Mouse (Mus musculus) adrenal gland, adult 10 weeks (tissue): ENCODE measurements around the gene Tollip. TPM values are rescaled to one million over a fixed set of nuclear protein-coding genes. Genes with fewer than 3 reads are reported as not detected.

Source experiments
- polyA plus RNA-seq: library from polyadenylated mRNA; stranded (reverse); fragments of 350-450 nt; fragmentation: Illumina TruSeq; extraction: RNeasy Lipid Tissue Mini Kit (QIAGEN cat#74804); gene quantifications from one replicate; pipeline ENCODE4 v1.2.3, GENCODE M21; 2014; ENCODE audit warnings: low read depth, low replicate concordance

Gene Tollip
- 55.3 TPM for polyA plus RNA-seq

GRCm38 (mm10) chr7:141918407-141918806 is at the start of gene Tollip:
Gene Tollip, minus strand, starts transcription at chr7:141918507.

GRCm38 (mm10) chr7:141948906-141949798 is 30.8 kb upstream of the Tollip start, which contains the start of gene Brsk2:
Gene Brsk2, plus strand, starts transcription at chr7:141949751.

GRCm38 (mm10) chr7:141838779-141839178 is 79.5 kb downstream of the Tollip start, which contains the start of gene Muc5b:
Gene Muc5b, plus strand, starts transcription at chr7:141839070.

Other genes with a start within 250 kb of the Tollip start
- not detected for gene Muc2, start 228.2 kb downstream of the Tollip start, polyA plus RNA-seq
- not detected for gene Muc5ac, start 129.5 kb downstream of the Tollip start, polyA plus RNA-seq
- gene Muc5b, start 79.4 kb downstream of the Tollip start, polyA plus RNA-seq, result not detected
- 0.35 TPM for gene Brsk2, start 31.2 kb upstream of the Tollip start, polyA plus RNA-seq
- gene Mob2, start 142.6 kb upstream of the Tollip start, polyA plus RNA-seq, result 13.5 TPM
- 2.4 TPM for gene Dusp8, start 177.3 kb upstream of the Tollip start, polyA plus RNA-seq
- gene Gm45618, start 202.2 kb upstream of the Tollip start, polyA plus RNA-seq, result not detected
- gene Gm39115, start 217.5 kb upstream of the Tollip start, polyA plus RNA-seq, result not detected
- gene Gm45337, start 226.1 kb upstream of the Tollip start, polyA plus RNA-seq, result not detected
- gene Gm29735, start 238.6 kb upstream of the Tollip start, polyA plus RNA-seq, result not detected
- gene Gm4553, start 247.2 kb upstream of the Tollip start, polyA plus RNA-seq, result not detected